Mouse (Mus musculus): ENCODE measurements around the gene Atp6v0d1. TPM values are rescaled to one million over a fixed set of nuclear protein-coding genes. Genes with fewer than 3 reads are reported as not detected.
A peak's percentile ranks its signal among the peaks of the same experiment; 100 is the strongest.

Gene Atp6v0d1
- total RNA-seq, 4 experiments from 2014 or later, result 113 to 135 (median 122) TPM

DNA sequence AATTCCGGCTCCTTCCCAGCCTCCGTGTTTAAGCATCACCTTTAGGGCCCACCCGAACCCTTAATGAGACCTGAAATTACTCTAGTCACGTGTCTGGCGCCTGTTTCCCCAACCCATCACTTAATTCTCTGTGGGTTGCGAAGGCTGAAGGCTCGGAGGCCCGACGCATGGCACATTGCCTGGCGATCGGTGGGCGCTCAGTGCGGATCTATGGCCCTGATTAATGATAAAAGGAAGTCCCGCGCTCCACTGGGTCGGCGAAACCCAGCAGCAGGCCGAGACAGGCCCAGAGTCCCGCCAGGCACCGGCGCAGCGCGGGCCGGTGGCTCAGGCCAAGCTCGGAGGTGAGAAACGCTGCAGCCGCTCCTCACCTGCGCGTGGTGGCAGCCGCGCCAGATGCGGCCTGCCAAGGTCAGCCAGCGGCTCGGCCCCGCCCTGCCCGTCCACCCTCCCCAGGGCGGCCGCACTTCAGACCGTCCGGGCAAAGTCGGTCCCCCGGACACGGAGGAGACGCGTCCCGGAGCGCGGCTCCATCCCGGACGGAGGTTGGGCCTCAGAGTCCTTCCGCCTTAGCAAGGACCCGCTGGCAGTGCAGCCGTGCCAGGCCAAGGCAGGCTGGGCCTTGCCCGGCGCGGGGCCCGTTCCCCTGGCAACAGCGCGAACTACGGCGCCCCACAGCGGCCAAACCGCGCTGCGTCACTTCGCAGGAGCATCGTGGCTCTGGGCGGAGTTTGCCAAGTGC, 69.2 kb downstream of the Atp6v0d1 start, which contains the start of gene Zdhhc1:
Zdhhc1 (minus strand) TSS at position 464 of the 742 bp plus-strand sequence.
- DNase-seq, result peak; percentile 80

GRCm38 (mm10) chr8:105495350-105496302, 70.2 kb downstream of the Atp6v0d1 start:
- no peak for DNase-seq

DNA sequence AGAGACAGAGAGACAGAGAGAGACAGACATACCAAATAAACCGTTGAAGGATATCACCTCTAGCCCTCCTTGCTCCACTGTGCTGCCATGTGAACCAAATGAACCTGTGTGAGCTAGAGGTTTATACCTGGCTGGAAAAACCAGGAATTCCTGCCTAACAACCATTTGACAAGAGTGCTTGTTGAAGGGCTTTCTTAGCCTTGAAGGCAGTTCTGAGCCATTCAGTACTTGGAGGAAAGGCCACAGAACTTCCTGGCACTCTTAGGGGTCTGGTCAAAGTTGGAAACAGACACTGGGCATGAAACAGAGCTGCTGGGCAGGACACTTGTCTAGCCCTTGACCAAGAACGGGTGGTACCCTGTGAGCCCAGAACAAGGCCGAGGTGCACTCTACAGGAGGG, 71.3 kb downstream of the Atp6v0d1 start:
- DNase-seq, result no peak

DNA sequence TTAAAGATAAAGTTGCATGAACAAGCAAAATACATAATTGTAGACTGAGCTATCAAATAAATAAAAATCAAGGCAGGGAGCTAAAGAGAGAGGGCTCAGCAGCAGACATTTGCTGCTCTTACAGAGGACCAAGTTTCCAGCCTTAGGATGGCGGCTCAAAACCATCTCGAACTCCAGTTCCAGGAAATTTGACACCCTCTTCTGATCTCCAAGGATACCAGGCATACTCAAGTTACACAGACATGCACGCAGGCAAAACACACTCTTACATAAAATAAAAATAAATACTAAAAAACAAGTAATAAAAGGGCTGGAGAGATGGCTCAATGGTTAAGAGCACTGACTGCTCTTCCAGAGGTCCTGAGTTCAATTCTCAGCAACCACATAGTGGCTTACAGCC, 72.4 kb downstream of the Atp6v0d1 start:
- DNase-seq, result no peak

GRCm38 (mm10) chr8:105489281-105489680, 76.6 kb downstream of the Atp6v0d1 start:
- DNase-seq, result no peak

DNA sequence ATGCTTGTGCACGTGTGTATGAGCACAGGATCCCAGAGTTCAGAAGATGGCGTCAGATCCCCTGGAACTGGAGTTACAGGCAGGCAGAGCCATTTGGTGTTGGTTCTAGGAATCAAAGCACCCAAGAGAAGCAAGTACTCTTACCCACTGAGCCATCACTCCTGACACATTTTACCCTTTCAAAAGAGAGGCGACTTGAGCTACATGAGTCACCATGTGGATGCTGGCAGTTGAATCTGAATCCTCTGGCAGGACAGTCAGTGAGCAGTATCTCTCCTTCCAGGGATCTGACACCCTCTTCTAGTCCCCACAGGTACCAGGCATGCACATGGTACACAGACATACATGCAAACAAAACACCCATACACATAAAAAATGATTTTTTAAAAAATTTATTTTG, 77.8 kb downstream of the Atp6v0d1 start:
- DNase-seq, result no peak

GRCm38 (mm10) chr8:105484392-105484791, 81.5 kb downstream of the Atp6v0d1 start:
- DNase-seq, result no peak

- no peak for DNase-seq
These were observed 81.8 kb downstream of the Atp6v0d1 start for GRCm38 (mm10) chr8:105484030-105484368.

GRCm38 (mm10) chr8:105483212-105484029, 82.4 kb downstream of the Atp6v0d1 start:
- DNase-seq, result no peak

- DNase-seq, result no peak
These were observed 83.7 kb downstream of the Atp6v0d1 start for GRCm38 (mm10) chr8:105482123-105482522.

DNA sequence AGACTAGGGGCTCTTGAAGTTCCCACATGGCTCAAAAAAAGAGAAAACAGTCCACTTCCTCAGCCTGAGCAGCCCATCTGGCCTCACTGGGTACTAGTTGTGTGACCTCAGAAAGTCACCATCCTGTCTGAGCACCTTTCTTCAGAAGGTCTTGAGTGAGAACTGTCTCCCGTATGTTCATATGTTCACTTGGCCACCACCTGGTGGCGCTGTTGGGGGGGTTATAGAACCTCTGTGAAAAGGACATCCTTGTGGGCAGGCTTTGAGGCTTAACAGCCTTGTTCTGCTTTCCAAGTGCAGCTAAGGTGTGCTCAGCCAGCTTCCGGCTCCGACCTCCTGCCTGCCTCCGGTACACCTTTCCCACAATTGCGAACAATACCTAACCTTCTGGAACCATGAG, 84.4 kb downstream of the Atp6v0d1 start:
- no peak for DNase-seq

DNA sequence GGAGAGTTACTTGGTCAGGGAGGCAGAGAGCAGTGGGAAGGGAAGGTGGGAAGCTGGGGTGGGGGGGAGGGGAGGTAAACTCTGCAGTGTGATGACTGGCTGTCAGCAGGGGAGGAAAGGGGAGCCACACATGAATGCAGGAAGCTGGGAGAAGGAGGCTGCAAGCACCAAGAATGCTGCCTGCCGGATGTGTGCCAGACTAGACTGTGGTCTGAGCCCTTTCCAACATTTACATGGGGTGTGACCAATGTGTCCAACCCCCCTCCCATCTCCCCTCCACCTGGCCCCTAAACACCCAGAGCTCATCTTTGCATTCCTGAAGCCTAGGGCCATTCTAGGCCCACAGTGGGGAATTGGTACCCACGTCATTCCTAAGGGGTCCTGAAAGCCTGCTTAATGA, 84.8 kb downstream of the Atp6v0d1 start:
- DNase-seq, result no peak

- no peak for DNase-seq
These were observed 88.1 kb downstream of the Atp6v0d1 start for GRCm38 (mm10) chr8:105477792-105478191.

DNA sequence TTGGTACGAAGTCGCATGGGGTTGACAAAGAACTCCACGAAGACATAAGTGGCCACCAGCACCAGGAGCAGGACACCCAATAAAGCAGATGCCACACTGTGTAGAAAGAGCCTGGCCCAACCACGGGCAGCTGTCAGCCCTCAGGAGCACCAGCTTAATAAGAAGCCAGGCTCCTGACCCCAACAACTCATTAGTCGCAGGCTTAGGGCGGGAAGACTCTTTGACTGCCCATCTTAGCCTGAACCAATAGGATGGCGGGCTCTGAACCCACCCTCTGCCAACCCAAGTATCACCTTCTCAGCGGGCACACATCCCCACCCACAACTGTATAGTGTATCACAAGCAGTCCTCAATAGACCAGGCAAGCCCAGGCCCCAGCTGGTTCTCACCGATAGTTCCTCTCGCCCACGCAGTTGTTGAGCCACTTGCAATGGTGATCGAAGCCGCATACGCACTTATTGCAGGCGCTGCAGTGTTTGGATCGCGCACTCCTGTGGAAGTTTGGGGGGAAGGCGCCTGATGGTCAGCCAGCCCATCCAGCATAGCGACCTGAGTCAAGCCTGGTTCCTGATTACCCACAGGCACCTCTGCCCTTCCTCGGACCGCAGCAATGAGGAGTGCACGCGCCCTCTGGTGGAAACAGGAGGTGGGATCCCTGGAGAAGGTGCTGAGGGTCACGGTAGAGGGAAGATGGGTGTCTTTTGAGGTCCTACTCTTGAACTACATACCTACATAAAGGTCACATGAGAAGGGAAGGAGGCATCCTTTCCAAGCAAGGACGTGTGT, 89.0 kb downstream of the Atp6v0d1 start:
- DNase-seq, result no peak

GRCm38 (mm10) chr8:105476161-105476560, 89.7 kb downstream of the Atp6v0d1 start:
- no peak for DNase-seq

GRCm38 (mm10) chr8:105475742-105476141, 90.1 kb downstream of the Atp6v0d1 start:
- no peak for DNase-seq

DNA sequence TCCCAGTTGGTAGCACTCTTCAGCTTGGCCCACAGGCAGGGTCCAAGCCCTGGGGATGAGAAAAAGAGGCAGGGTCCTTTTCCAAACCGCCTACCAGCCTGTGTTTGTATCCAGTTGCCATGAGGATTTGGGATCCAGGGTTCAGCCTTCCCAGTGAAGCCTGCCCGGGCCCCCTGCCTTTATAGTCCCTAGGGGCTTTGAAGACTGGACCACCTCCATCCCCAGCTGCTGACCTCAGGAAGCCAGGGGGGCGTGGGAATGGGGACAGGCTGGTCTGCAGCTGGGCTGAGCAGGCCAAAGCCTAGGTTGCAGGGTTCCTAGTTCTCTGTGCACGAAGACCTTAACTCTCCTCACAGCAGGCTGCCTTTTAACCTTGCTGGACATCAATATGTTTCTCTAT, 90.6 kb downstream of the Atp6v0d1 start:
- no peak for DNase-seq

DNA sequence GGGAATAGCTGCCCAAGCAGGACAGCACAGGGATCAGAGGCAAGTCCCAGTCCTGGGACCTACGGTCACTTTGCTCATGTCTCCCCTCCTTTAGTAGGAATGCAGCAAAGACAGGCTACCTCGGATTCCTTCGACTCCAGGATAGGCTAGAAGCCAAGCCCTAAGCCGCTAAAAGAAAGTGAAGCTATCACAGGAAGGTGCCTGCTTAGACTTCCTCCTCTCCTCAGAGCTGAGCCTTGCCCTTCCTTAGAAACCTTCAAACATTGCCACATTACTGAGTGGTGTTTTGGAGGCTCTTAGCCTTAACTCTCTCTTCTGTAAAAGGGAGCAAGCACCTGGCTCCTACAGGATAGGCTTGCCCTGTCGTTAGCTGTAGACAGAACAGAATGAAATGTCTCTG, 91.2 kb downstream of the Atp6v0d1 start:
- DNase-seq, result no peak

Measured in adrenal gland, adult 8-10 months (tissue).